Mouse (Mus musculus): Measurements from ENCODE around the gene Slc5a4a.

DNA sequence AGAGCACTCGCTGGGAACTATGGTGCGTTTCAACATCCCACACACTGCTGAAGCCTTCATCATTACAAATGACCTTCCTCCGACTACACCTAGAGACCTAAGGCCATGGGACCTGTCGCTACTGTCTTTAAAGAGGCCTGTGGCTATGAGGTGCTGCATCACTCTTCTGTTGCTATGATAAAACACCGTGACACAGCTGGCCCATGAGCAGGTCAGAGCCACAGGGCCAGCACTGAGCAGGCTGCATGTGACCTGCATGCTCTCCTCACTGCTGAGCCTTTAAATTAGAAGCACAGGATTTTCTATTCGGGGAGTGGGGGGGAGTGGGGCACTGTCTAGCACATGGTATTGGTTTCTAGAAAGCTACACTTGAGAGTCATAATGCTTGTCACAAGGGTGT, 64.9 kb downstream of the Slc5a4a start:
- no peak for TF ChIP-seq CTCF (IDR thresholded peaks at IDR 0.05; ENCODE audit: low read depth, low read length)
- TF ChIP-seq POLR2A (IDR thresholded peaks at IDR 0.05; ENCODE audit: borderline replicate concordance, low read depth, low read length) = no peak
